ENCODE assay signal across 15 mouse cellular contexts in genomic region chr11:52018217-52018616, GRCm38 (mm10). TPM values are rescaled to one million over a fixed set of nuclear protein-coding genes. Genes with fewer than 3 reads are reported as not detected.
A peak's percentile ranks its signal among the peaks of the same experiment; 100 is the strongest.
DNase-seq lines count a peak whose midpoint lies in the region.
"Had no signal": no experiment of that assay in that cellular context is flagged by ENCODE, and none has a peak within 500 bp of the region (broad histone marks: within the 10 kb centered on the region; RNA-seq: fewer than 3 reads in every experiment).

No protein-coding gene starts in this region.

- intact Hi-C loops in left cerebral cortex, postnatal 10 days (cut with DNase I) = no loop called here

- peak; percentile 24 to 32 for DNase-seq in left cerebral cortex, adult 18-20 months (ENCODE audit: low spot score in 2 of 2)
- no peak for DNase-seq in left cerebral cortex, postnatal 10 days (ENCODE audit: extremely low spot score in 1 of 2, low spot score in 2 of 2)
- DNase-seq in brain, adult 2 months (ENCODE audit: low read depth, low spot score) = peak; percentile 52
- DNase-seq in telencephalon, adult 2 months (ENCODE audit: low read depth, low spot score) = peak; percentile 33
- no peak for DNase-seq in ovary, postnatal 36 days (ENCODE audit: low spot score)
- DNase-seq: adrenal gland, adult 8-10 months; adrenal gland, postnatal 14 days; adrenal gland, postnatal 36 days; cerebellum, adult 11 months; cerebellum, adult 18-20 months; cerebellum, adult 8-10 months; cerebellum, adult 9-11 months; cerebellum, postnatal 14 days; cerebellum, postnatal 36 days; embryo, embryonic 11 days had no signal

RNA-seq across cellular contexts. Expression of gene Cdkl3, which starts 14.2 kb away (rescaled TPM):
- total RNA-seq in left cerebral cortex, adult 18-20 months (2021) = 10 to 100 TPM; 16.8 to 18.0 TPM
- 10 to 100 TPM; 20.4 to 20.7 TPM for total RNA-seq in left cerebral cortex, postnatal 10 days (2021)

RNA-seq across cellular contexts. Expression of gene Ube2b, which starts 17.7 kb away (rescaled TPM):
- 100 to 1,000 TPM; 189 to 191 TPM for total RNA-seq in left cerebral cortex, adult 18-20 months (2021)
- total RNA-seq in left cerebral cortex, postnatal 10 days (2021) = 100 to 1,000 TPM; 158 to 169 TPM

RNA-seq across cellular contexts. Expression of gene Cdkn2aipnl, which starts 50.8 kb away (rescaled TPM):
- 10 to 100 TPM; 45.7 to 45.8 TPM for total RNA-seq in left cerebral cortex, adult 18-20 months (2021)
- total RNA-seq in left cerebral cortex, postnatal 10 days (2021) = 10 to 100 TPM; 40.9 to 41.6 TPM

Comparison
In these comparisons a context has a peak if more than half of its experiments do, and no peak if none do; other contexts are left out.
1. DNase-seq: peak in left cerebral cortex, adult 18-20 months (2 of 2), brain, adult 2 months (single experiment) and telencephalon, adult 2 months (single experiment); none in left cerebral cortex, postnatal 10 days (0 of 2) and ovary, postnatal 36 days (single experiment).